Mouse (Mus musculus) intestine, embryonic 14.5 days (tissue): Measurements from ENCODE around the gene Prpf8. TPM values are rescaled to one million over a fixed set of nuclear protein-coding genes. Genes with fewer than 3 reads are reported as not detected.

Source experiments
- ATAC-seq: fragments of 200-750 bp; cut with Nextera tagmentation; replicated peaks from 2 replicates; pipeline ENCODE4 v1.8.0; 2017; ENCODE audit warnings: low read depth, moderate number of reproducible peaks, moderate TSS enrichment, moderate library complexity; ENCODE audit not compliant: low FRiP score, low TSS enrichment
- DNase-seq: peaks from one replicate; pipeline ENCODE4 v3.0.0-alpha.2; 2018; ENCODE audit warnings: low spot score
- H3K27ac ChIP-seq: fragments of 300-500 bp; sonication (generic); 2 replicates; pipeline ENCODE4 v1.5.1; 2014; ENCODE audit warnings: low read depth, mild to moderate bottlenecking, control low read depth
- H3K27me3 ChIP-seq: fragments of 300-500 bp; sonication (generic); replicated peaks from 2 replicates; pipeline ENCODE4 v1.6.1; 2014; ENCODE audit warnings: low read length, control low read depth; ENCODE audit not compliant: control insufficient read depth, insufficient read depth
- H3K36me3 ChIP-seq: fragments of 300-500 bp; sonication (generic); 2 replicates; pipeline ENCODE4 v1.6.1; 2014; ENCODE audit warnings: low read length, control low read depth; ENCODE audit not compliant: control insufficient read depth, insufficient read depth
- H3K4me1 ChIP-seq: fragments of 300-500 bp; sonication (generic); replicated peaks from 2 replicates; pipeline ENCODE4 v1.6.1; 2014; ENCODE audit warnings: low read length, control low read depth, mixed read lengths; ENCODE audit not compliant: control insufficient read depth, insufficient read depth
- H3K4me2 ChIP-seq: fragments of 300-500 bp; sonication (generic); 2 replicates; pipeline ENCODE4 v1.6.1; 2014; ENCODE audit warnings: low read length
- H3K4me3 ChIP-seq: fragments of 300-500 bp; sonication (generic); 2 replicates; pipeline ENCODE4 v1.5.1; 2014; ENCODE audit warnings: low read depth, low read length, control low read depth, mixed read lengths
- H3K9ac ChIP-seq: fragments of 300-500 bp; sonication (generic); 2 replicates; pipeline ENCODE4 v1.6.1; 2014; ENCODE audit warnings: mild to moderate bottlenecking, low read length
- H3K9me3 ChIP-seq: fragments of 300-500 bp; sonication (generic); 2 replicates; pipeline ENCODE4 v1.6.1; 2016; ENCODE audit warnings: low read length, control low read depth; ENCODE audit not compliant: control insufficient read depth
- WGBS: fragments of 180-500 bp; shearing (Covaris S2); extraction: QIAGEN DNeasy Blood & Tissue Kit; methylation state at CpG from one replicate; pipeline ENCODE4 v1.1.7; 2014; 5-methylcytosine and 5-hydroxymethylcytosine counted together
- polyA plus RNA-seq: library from polyadenylated mRNA; unstranded; fragments of >200 nt; fragmentation: Nextera tagmentation; extraction: Ambion mirVana; gene quantifications from 2 replicates; pipeline ENCODE4 v1.2.1, GENCODE M21; 2014

Prpf8 gene
- polyA plus RNA-seq, 1 experiment from 2014 or later: 86.9 TPM

DNA sequence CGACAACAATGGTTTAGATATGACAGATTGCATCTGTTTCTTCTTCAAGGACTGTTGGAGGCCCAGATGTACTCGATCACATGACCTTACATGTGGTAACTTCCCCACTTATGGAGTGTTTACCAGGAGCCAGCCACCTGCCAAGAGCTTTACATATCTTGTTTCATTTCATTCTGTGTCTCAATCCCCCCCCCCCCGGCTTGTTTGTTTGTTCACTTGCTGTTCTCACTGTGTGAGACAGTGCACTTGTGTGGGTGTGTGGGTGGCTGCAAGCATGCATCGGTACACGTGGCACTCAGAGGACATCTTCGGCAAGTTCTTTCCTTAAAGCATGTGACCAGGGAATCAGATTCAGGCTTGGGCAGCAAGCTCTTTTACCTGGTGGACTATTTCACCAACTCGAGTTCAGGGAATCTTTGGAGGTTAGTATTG is 30.2 kb upstream of the Prpf8 start:
- ATAC-seq: no peak
- WGBS: 86% methylated on average over 7 of the region's 7 CpGs
- Histone ChIP-seq H3K4me1 (peaks cover 19% of the 10 kb centered on the region), H3K4me3 (no peak overlapping the region), H3K27ac (no peak overlapping the region), H3K4me2 (no peak overlapping the region), H3K9ac (no peak overlapping the region), H3K27me3 (no peaks in the 10 kb centered on the region), H3K36me3 (no peaks in the 10 kb centered on the region), H3K9me3 (no peaks in the 10 kb centered on the region)
- no peak for DNase-seq

DNA sequence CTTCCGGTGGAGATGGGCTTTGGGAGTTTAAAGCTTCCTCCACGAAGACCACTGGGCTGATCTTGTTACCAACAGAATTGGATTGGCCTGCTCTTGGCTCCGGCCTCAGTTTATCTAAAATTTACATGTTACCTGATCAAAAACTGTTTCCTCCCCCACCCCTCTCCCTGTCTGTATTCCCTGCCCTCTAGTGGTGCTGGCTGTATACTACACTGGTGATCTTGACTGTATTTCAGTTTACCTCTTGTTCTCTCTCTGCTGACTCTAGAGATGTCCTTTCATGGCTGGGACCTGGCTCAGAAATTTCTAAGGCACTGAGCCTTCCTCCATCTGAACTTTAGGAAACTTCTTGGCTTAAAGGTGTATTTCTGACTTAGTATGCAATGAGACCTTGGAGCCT is 28.4 kb upstream of the Prpf8 start:
- DNase-seq (peak; percentile 60), ATAC-seq (no peak)
- Histone ChIP-seq H3K36me3 (no peaks in the 10 kb centered on the region), H3K9me3 (no peaks in the 10 kb centered on the region), H3K9ac (no peak overlapping the region), H3K4me3 (no peak overlapping the region), H3K27me3 (no peaks in the 10 kb centered on the region), H3K4me1 (peaks cover 31% of the 10 kb centered on the region), H3K27ac (no peak overlapping the region), H3K4me2 (no peak overlapping the region)
- 9% methylated on average over 3 of the region's 3 CpGs for WGBS

- Histone ChIP-seq H3K4me3 (no peak overlapping the region), H3K4me1 (peaks cover 36% of the 10 kb centered on the region), H3K27ac (no peak overlapping the region), H3K9me3 (no peaks in the 10 kb centered on the region), H3K27me3 (no peaks in the 10 kb centered on the region), H3K36me3 (no peaks in the 10 kb centered on the region), H3K9ac (no peak overlapping the region), H3K4me2 (no peak overlapping the region)
- ATAC-seq: no peak
- DNase-seq: no peak
- WGBS: 81% methylated on average over 8 of the region's 8 CpGs
These were observed 28.0 kb upstream of the Prpf8 start for GRCm38 (mm10) chr11:75458628-75459041.

DNA sequence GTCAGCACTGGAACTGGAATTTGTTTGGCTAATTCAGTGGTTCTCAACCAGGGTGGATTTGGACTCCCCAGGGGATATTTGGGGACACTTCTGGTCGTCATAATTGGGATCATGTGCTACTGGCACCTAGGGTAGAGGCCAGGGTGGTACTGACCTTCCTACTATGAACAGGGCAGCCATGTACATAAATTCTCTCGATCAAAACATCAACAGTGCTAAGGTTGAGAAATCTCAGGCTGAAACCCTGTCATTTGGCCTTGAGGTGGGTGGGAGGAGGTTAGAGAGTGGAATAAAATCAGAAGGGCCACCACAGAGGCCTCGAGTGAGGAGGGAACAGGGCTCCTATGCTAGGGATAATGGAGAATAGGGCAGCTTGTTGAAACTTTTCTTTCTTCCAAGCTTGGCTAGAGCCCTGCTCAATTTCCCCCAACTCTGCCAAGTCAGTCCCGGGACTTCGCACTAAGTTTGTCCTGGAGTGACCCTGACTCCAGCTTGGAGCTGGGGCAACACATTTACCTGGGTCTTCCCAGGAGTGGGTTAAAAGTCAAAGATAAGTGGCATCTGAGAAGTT is 27.4 kb upstream of the Prpf8 start:
- H3K4me3 ChIP-seq: no peak overlapping the region
- ATAC-seq: no peak
- H3K4me1 ChIP-seq: peaks cover 33% of the 10 kb centered on the region
- H3K9ac ChIP-seq: no peak overlapping the region
- WGBS: 77% methylated on average over 5 of the region's 5 CpGs
- DNase-seq: no peak
- H3K4me2 ChIP-seq: peak overlapping the region; percentile 99
- no peaks in the 10 kb centered on the region for H3K27me3 ChIP-seq
- peak overlapping the region; percentile 96 for H3K27ac ChIP-seq
- no peaks in the 10 kb centered on the region for H3K9me3 ChIP-seq
- no peaks in the 10 kb centered on the region for H3K36me3 ChIP-seq

- Histone ChIP-seq H3K36me3 (no peaks in the 10 kb centered on the region), H3K9ac (no peak overlapping the region), H3K4me2 (peak overlapping the region; percentile 99), H3K4me3 (peak overlapping the region; percentile 46; the same call in 1 of the 2 replicates), H3K4me1 (peaks cover 32% of the 10 kb centered on the region), H3K9me3 (no peaks in the 10 kb centered on the region), H3K27ac (peak overlapping the region; percentile 96), H3K27me3 (no peaks in the 10 kb centered on the region)
- WGBS: 28% methylated on average over 5 of the region's 5 CpGs
- DNase-seq: no peak
- ATAC-seq: no peak
These were observed 26.9 kb upstream of the Prpf8 start for GRCm38 (mm10) chr11:75459751-75460102.

DNA sequence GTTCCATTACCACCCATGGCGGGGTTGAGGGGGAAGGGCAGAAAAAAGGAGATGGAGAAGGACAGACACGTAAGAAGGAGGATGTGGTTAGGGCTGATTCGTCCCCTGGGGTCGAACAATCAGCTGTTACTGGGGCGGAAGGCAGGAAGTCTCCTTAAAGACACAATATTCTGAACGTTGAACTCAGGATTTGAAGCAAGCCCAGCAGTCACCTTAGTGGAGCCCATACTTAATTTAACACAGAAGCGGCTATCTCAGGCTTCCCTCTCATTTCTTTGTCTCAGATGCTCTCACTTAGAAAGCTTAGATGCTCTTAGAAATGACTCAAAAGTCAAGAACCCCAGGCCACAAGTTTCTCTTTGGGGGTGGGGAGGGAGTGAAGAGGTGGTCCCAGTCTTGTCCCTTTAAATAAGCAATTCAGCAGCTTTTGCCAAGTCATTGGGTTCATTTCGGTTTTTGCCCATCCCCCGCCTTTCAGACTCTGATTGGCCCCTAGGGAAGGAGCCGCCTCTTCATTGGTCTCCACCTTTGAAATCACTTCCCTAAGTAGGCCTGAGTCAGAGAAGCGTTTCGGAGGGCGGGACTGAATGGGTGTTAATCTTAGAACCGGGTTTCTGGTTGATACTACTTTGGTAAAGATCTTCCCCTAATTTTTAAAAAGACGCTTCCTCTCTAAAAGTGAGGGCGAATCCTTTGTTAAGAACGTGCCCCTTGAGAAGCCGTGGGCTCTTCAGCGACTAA is 26.3 kb upstream of the Prpf8 start:
- ATAC-seq: peak; percentile 40

GRCm38 (mm10) chr11:75460844-75461742 is 25.5 kb upstream of the Prpf8 start, which contains the start of gene Tlcd2:
TSS of gene Tlcd2 (plus strand) at chr11:75461715.
- Histone ChIP-seq H3K27me3 (no peaks in the 10 kb centered on the region), H3K27ac (peak within 1 kb of the TSS; percentile 96), H3K9me3 (no peaks in the 10 kb centered on the region), H3K4me3 (peak within 1 kb of the TSS; percentile 75), H3K36me3 (0 out of 2 replicates have a peak, but pooled peaks cover 5% of the 10 kb centered on the region), H3K4me2 (peak within 1 kb of the TSS; percentile 99), H3K4me1 (peaks cover 27% of the 10 kb centered on the region), H3K9ac (peak within 1 kb of the TSS; percentile 58)
- peak; percentile 98 for DNase-seq
- WGBS: under 1% methylated on average over 46 of the region's 46 CpGs
- ATAC-seq: peak; percentile 91

More for the DNA sequence above, 26.3 kb upstream of the Prpf8 start:
- 5% methylated on average over 19 of the region's 19 CpGs for WGBS
- H3K27ac ChIP-seq: peak overlapping the region; percentile 96
- DNase-seq: peak; percentile 86
- H3K9ac ChIP-seq: peak overlapping the region; percentile 58
- H3K4me1 ChIP-seq: peaks cover 27% of the 10 kb centered on the region
- 0 out of 2 replicates have a peak, but pooled peaks cover under 1% of the 10 kb centered on the region for H3K36me3 ChIP-seq
- peak overlapping the region; percentile 46 for H3K4me3 ChIP-seq
- no peaks in the 10 kb centered on the region for H3K27me3 ChIP-seq
- H3K4me2 ChIP-seq: peak overlapping the region; percentile 99
- H3K9me3 ChIP-seq: no peaks in the 10 kb centered on the region

GRCm38 (mm10) chr11:75461743-75462252 is 24.8 kb upstream of the Prpf8 start:
- no peak for DNase-seq

More at GRCm38 (mm10) chr11:75461743-75462252, 24.8 kb upstream of the Prpf8 start:
- Histone ChIP-seq H3K27ac (peak overlapping the region; percentile 24; the same call in 1 of the 2 replicates), H3K27me3 (no peaks in the 10 kb centered on the region), H3K9ac (peak overlapping the region; percentile 51), H3K4me1 (peaks cover 27% of the 10 kb centered on the region), H3K4me3 (peak overlapping the region; percentile 75), H3K9me3 (0 out of 2 replicates have a peak, but pooled peaks cover 3% of the 10 kb centered on the region), H3K36me3 (0 out of 2 replicates have a peak, but pooled peaks cover 5% of the 10 kb centered on the region), H3K4me2 (peak overlapping the region; percentile 99)
- WGBS: 2% methylated on average over 28 of the region's 30 CpGs
- ATAC-seq: peak; percentile 3; the same call in 1 of the 2 replicates
